Mouse (Mus musculus): ENCODE data around the gene Ddb2.

DNA sequence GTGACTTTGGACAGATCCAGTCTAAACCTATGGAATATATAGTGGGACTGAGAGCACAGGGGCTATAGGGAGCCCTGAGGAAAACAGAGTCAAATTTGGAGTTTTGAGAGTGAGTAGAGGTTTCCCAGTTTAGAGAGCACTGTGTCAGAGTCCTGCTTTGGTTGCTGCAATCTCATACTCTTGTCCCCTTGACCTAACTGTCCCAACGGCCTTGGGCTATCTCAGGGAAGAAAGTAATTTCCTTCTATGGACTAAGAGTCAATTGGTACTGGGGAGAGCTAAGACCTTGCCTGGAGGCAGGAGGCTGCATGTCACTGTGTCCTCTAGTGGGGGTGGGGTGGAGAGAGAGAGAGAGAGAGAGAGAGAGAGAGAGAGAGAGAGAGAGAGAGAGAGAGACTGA is 22.0 kb upstream of the Ddb2 start:
- TF ChIP-seq CTCF (IDR thresholded peaks at IDR 0.05; ENCODE audit: insufficient read depth, low read depth, low read length) (no peak), POLR2A (IDR thresholded peaks at IDR 0.05; ENCODE audit: insufficient read depth, low read depth, low read length) (no peak)

Data from olfactory bulb, adult 2 months (tissue).